ENCODE assay signal across 19 mouse cellular contexts in genomic region chr13:102094193-102094592, GRCm38 (mm10).
"Had no signal": no experiment of that assay in that cellular context is flagged by ENCODE, and none has a peak within 500 bp of the region (broad histone marks: within the 10 kb centered on the region; RNA-seq: fewer than 3 reads in every experiment).

No protein-coding gene starts in this region.

- H3K4me1 ChIP-seq: kidney, embryonic 15.5 days; limb, embryonic 15.5 days; liver, embryonic 12.5 days; liver, embryonic 15.5 days; lung, embryonic 15.5 days; midbrain, embryonic 12.5 days; midbrain, embryonic 15.5 days; neural tube, embryonic 13.5 days had no signal

- H3K27ac ChIP-seq: kidney, embryonic 15.5 days; limb, embryonic 12.5 days; limb, embryonic 15.5 days; liver, embryonic 12.5 days; liver, embryonic 15.5 days; lung, embryonic 15.5 days; midbrain, embryonic 12.5 days; midbrain, embryonic 15.5 days; neural tube, embryonic 13.5 days had no signal

- H3K4me3 ChIP-seq: kidney, embryonic 15.5 days; limb, embryonic 12.5 days; limb, embryonic 15.5 days; liver, embryonic 12.5 days; liver, embryonic 15.5 days; lung, embryonic 15.5 days; midbrain, embryonic 12.5 days; midbrain, embryonic 15.5 days; neural tube, embryonic 13.5 days had no signal

- H3K9ac ChIP-seq: kidney, embryonic 15.5 days; limb, embryonic 12.5 days; limb, embryonic 15.5 days; liver, embryonic 12.5 days; liver, embryonic 15.5 days; lung, embryonic 15.5 days; midbrain, embryonic 12.5 days; midbrain, embryonic 15.5 days; neural tube, embryonic 13.5 days had no signal

- DNase-seq: kidney, adult 18-20 months; kidney, postnatal 10 days; kidney, postnatal 36 days; left cerebral cortex, postnatal 4 days; lung, adult 18-20 months; lung, postnatal 10 days; lung, postnatal 36 days; retina, postnatal 1 day; thymus, adult 18-20 months; thymus, postnatal 36 days had no signal

- H3K9me3 ChIP-seq: kidney, embryonic 15.5 days; limb, embryonic 12.5 days; limb, embryonic 15.5 days; liver, embryonic 12.5 days; liver, embryonic 15.5 days; lung, embryonic 15.5 days; midbrain, embryonic 12.5 days; midbrain, embryonic 15.5 days; neural tube, embryonic 13.5 days had no signal

- H3K36me3 ChIP-seq: kidney, embryonic 15.5 days; limb, embryonic 12.5 days; limb, embryonic 15.5 days; liver, embryonic 12.5 days; liver, embryonic 15.5 days; lung, embryonic 15.5 days; midbrain, embryonic 12.5 days; midbrain, embryonic 15.5 days; neural tube, embryonic 13.5 days had no signal

- H3K27me3 ChIP-seq: kidney, embryonic 15.5 days; limb, embryonic 12.5 days; limb, embryonic 15.5 days; liver, embryonic 12.5 days; liver, embryonic 15.5 days; lung, embryonic 15.5 days; midbrain, embryonic 12.5 days; midbrain, embryonic 15.5 days; neural tube, embryonic 13.5 days had no signal

- ATAC-seq: liver, embryonic 12.5 days; midbrain, embryonic 15.5 days had no signal
